Mouse (Mus musculus) myocyte (in vitro differentiated cells): ENCODE measurements around the gene Crp. TPM values are rescaled to one million over a fixed set of nuclear protein-coding genes. Genes with fewer than 3 reads are reported as not detected.

ENCODE experiments used
- H3K27me3 ChIP-seq: one replicate; pipeline ENCODE4 v1.6.1; 2011; ENCODE audit not compliant: control insufficient read depth, insufficient read depth, insufficient read length
- H3K36me3 ChIP-seq: one replicate; pipeline ENCODE4 v1.6.1; 2011; ENCODE audit not compliant: control insufficient read depth, insufficient read depth
- H3K4me2 ChIP-seq: one replicate; pipeline ENCODE4 v1.6.1; 2011; ENCODE audit warnings: low read depth, control low read depth
- H3K4me3 ChIP-seq: one replicate; pipeline ENCODE4 v1.5.1; 2011; ENCODE audit warnings: mild to moderate bottlenecking, control low read depth, moderate library complexity
- H3K79me2 ChIP-seq: one replicate; pipeline ENCODE4 v1.6.1; 2011; ENCODE audit not compliant: control insufficient read depth, insufficient read depth
- H3ac ChIP-seq: one replicate; pipeline ENCODE4 v1.6.1; 2011; ENCODE audit not compliant: control insufficient read depth, insufficient read length
- CEBPB ChIP-seq: IDR thresholded peaks from 2 replicates; pipeline ENCODE4 v1.6.1; 2011; ENCODE audit warnings: mild to moderate bottlenecking, moderate library complexity; ENCODE audit not compliant: poor library complexity, insufficient read depth, severe bottlenecking
- E2F4 ChIP-seq: IDR thresholded peaks from one replicate; pipeline ENCODE4 v1.6.1; 2011; ENCODE audit warnings: mild to moderate bottlenecking, control low read depth, moderate library complexity; ENCODE audit not compliant: insufficient read depth
- MAX ChIP-seq: IDR thresholded peaks from one replicate; pipeline ENCODE4 v1.6.1; 2011; ENCODE audit warnings: low read depth, mild to moderate bottlenecking, control low read depth
- MYOD1 ChIP-seq, 3 experiments: IDR thresholded peaks; one replicate each; pipeline ENCODE4 v1.6.1; 2011; ENCODE audit warnings: control low read depth in 2 of 3, low read depth in 2 of 3, mild to moderate bottlenecking in 2 of 3, moderate library complexity in 1 of 3; ENCODE audit not compliant: insufficient read length in 2 of 3, control insufficient read depth in 1 of 3
- MYOG ChIP-seq, 3 experiments: IDR thresholded peaks; one replicate each; pipeline ENCODE4 v1.6.1; 2011; ENCODE audit warnings: control low read depth in 2 of 3, low read depth in 2 of 3, mild to moderate bottlenecking in 2 of 3; ENCODE audit not compliant: insufficient read length in 2 of 3, control insufficient read depth in 1 of 3, insufficient read depth in 1 of 3
- POLR2A ChIP-seq: IDR thresholded peaks from one replicate; pipeline ENCODE4 v1.6.1; 2011; ENCODE audit warnings: low read depth, mild to moderate bottlenecking, control low read depth, moderate library complexity; ENCODE audit not compliant: insufficient read length
- POLR2AphosphoS2 ChIP-seq: IDR thresholded peaks from one replicate; pipeline ENCODE4 v1.6.1; 2011; ENCODE audit warnings: low read depth, control low read depth; ENCODE audit not compliant: insufficient read length
- REST ChIP-seq: IDR thresholded peaks from one replicate; pipeline ENCODE4 v1.6.1; 2011; ENCODE audit warnings: mild to moderate bottlenecking, control low read depth, moderate library complexity; ENCODE audit not compliant: insufficient read depth, insufficient read length
- SRF ChIP-seq: IDR thresholded peaks from one replicate; pipeline ENCODE4 v1.6.1; 2011; ENCODE audit warnings: low read depth; ENCODE audit not compliant: control insufficient read depth, insufficient read length
- TCF12 ChIP-seq: IDR thresholded peaks from one replicate; pipeline ENCODE4 v1.6.1; 2011; ENCODE audit warnings: mild to moderate bottlenecking, control low read depth; ENCODE audit not compliant: poor library complexity, insufficient read depth, severe bottlenecking
- TCF3 ChIP-seq: IDR thresholded peaks from one replicate; pipeline ENCODE4 v1.6.1; 2011; ENCODE audit warnings: low read depth, control low read depth; ENCODE audit not compliant: insufficient read length
- USF1 ChIP-seq: IDR thresholded peaks from one replicate; pipeline ENCODE4 v1.6.1; 2011; ENCODE audit warnings: low read depth, mild to moderate bottlenecking, control low read depth, moderate library complexity
- polyA plus RNA-seq: library from polyadenylated mRNA; unstranded; fragments of >200 nt; fragmentation: generic; extraction: Trizol; gene quantifications from one replicate; pipeline ENCODE4 v1.2.1, GENCODE M21; 2012; ENCODE audit warnings: missing spikeins

The Crp gene
- polyA plus RNA-seq, 1 experiment = not detected

DNA sequence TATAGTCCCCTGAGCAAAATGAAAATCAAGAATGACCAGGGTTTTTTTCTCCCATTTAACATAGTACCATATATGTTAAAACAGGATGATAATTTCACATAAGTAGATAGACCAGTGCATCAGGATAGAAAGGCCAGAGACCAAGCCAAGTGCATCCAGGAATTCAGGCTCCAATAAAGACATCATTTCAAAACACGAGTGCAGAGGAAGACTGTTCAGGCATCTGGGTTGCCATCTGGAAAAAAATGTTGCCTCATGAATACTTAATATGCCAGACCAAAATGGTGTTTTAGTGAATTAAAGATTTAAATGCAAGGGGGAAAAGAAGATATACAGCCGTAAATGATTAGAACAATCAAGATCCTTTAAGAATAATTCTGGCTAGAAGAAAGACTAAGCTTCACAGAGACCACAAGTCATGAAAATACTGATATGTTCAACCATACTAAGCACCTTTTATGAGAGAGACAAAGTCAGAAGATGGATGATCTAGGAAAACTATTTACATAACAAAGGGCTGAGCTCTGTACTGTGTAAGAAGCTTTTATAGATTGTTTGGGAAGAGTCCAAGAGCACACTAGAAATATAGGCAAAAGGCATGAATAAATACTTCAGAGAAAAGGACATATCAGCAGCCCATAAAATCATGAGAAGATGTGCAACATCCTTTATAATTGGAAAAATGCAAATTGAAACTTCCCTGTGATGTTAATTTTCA, 149.3 kb downstream of the Crp start:
- H3K79me2 ChIP-seq = no peaks in the 10 kb centered on the region
- no peak overlapping the region for H3K4me2 ChIP-seq
- no peaks in the 10 kb centered on the region for H3K36me3 ChIP-seq
- TF ChIP-seq REST (no peak), MAX (no peak), MYOD1 (IDR thresholded peaks at IDR 0.05; ENCODE audit: control insufficient read depth in 1 of 3, insufficient read length in 2 of 3, low read depth in 2 of 3) (no peak), MYOG (IDR thresholded peaks at IDR 0.05; ENCODE audit: control insufficient read depth in 1 of 3, insufficient read depth in 1 of 3, insufficient read length in 2 of 3, low read depth in 2 of 3) (no peak), E2F4 (no peak), USF1 (no peak), POLR2AphosphoS2 (no peak), TCF3 (no peak), CEBPB (no peak)
- H3K27me3 ChIP-seq = no peaks in the 10 kb centered on the region
- H3K4me3 ChIP-seq = no peak overlapping the region
- H3ac ChIP-seq = no peak overlapping the region

- Histone ChIP-seq H3K36me3 (no peaks in the 10 kb centered on the region), H3K79me2 (no peaks in the 10 kb centered on the region)
- TF ChIP-seq POLR2AphosphoS2 (no peak), TCF12 (no peak), POLR2A (no peak), E2F4 (no peak), REST (no peak), USF1 (no peak), TCF3 (no peak)
Observed at GRCm38 (mm10) chr1:172848171-172848570, 150.3 kb downstream of the Crp start.

GRCm38 (mm10) chr1:172875265-172875664, 177.4 kb downstream of the Crp start:
- Histone ChIP-seq H3K4me2 (no peak overlapping the region), H3K4me3 (no peak overlapping the region), H3K36me3 (no peaks in the 10 kb centered on the region), H3K27me3 (no peaks in the 10 kb centered on the region), H3ac (no peak overlapping the region), H3K79me2 (no peaks in the 10 kb centered on the region)
- TF ChIP-seq SRF (no peak), MAX (no peak), MYOG (IDR thresholded peaks at IDR 0.05; ENCODE audit: control insufficient read depth in 1 of 3, insufficient read depth in 1 of 3, insufficient read length in 2 of 3, low read depth in 2 of 3) (no peak), E2F4 (no peak), TCF12 (no peak), POLR2A (no peak)

More at GRCm38 (mm10) chr1:172848171-172848570, 150.3 kb downstream of the Crp start:
- H3K4me2 ChIP-seq = no peak overlapping the region
- no peak overlapping the region for H3ac ChIP-seq
- no peaks in the 10 kb centered on the region for H3K27me3 ChIP-seq
- no peak overlapping the region for H3K4me3 ChIP-seq

- no peaks in the 10 kb centered on the region for H3K27me3 ChIP-seq
- H3K4me3 ChIP-seq = no peak overlapping the region
- no peaks in the 10 kb centered on the region for H3K79me2 ChIP-seq
- no peak overlapping the region for H3K4me2 ChIP-seq
- no peaks in the 10 kb centered on the region for H3K36me3 ChIP-seq
- TF ChIP-seq CEBPB = no peak
- no peak for TF ChIP-seq MYOG (IDR thresholded peaks at IDR 0.05; ENCODE audit: control insufficient read depth in 1 of 3, insufficient read depth in 1 of 3, insufficient read length in 2 of 3, low read depth in 2 of 3)
- no peak for TF ChIP-seq REST
- no peak for TF ChIP-seq POLR2A
- TF ChIP-seq MYOD1 (IDR thresholded peaks at IDR 0.05; ENCODE audit: control insufficient read depth in 1 of 3, insufficient read length in 2 of 3, low read depth in 2 of 3) = no peak
- TF ChIP-seq POLR2AphosphoS2 = no peak
- no peak for TF ChIP-seq TCF12
- no peak for TF ChIP-seq SRF
- no peak overlapping the region for H3ac ChIP-seq
Observed at GRCm38 (mm10) chr1:172876675-172877074, 178.8 kb downstream of the Crp start.

Other genes with a start within 250 kb of the Crp start
- gene Slamf9, start 222.7 kb upstream of the Crp start, polyA plus RNA-seq = 4.7 TPM
- 0.77 TPM for gene Igsf9, start 216.3 kb upstream of the Crp start, polyA plus RNA-seq
- 393 TPM for gene Tagln2, start 198.0 kb upstream of the Crp start, polyA plus RNA-seq
- not detected for gene Cfap45, start 177.3 kb upstream of the Crp start, polyA plus RNA-seq
- gene Vsig8, start 142.1 kb upstream of the Crp start, polyA plus RNA-seq = not detected
- not detected for gene Slamf8, start 107.5 kb upstream of the Crp start, polyA plus RNA-seq
- not detected for gene Fcrl6, start 95.5 kb upstream of the Crp start, polyA plus RNA-seq
- gene Dusp23, start 65.1 kb upstream of the Crp start, polyA plus RNA-seq = 1.9 TPM
- gene Apcs, start 197.0 kb downstream of the Crp start, polyA plus RNA-seq = 0.05 TPM